Mouse (Mus musculus) frontal cortex, postnatal 10 days (tissue): ENCODE results near the gene Ndufa8.

Experiments
- DNase-seq, 2 experiments: peaks; one replicate each; pipeline ENCODE4 v3.0.0; 2022; ENCODE audit warnings: low spot score in 2 of 2, mixed read lengths in 1 of 2

Ndufa8 gene

DNA sequence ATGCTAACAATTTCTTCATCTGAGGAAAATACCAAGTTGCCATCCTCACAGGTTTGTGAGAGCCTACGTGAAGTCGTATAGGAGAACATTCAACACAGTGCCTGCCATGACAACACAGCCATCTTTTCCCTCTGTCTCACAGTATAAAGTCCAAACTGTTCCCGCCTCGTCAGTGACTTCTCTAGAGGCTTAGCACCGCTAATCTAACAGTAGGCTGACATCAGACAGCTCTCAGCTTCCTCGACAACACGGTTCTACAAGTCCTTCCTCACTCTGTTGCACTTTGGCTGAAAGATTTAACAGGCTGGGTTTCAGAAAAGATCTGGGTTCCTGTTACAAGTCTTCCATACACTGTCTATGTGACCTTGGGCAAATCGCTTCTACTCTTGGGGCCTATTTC lies 1.0 kb downstream of the Ndufa8 start:
- no peak for DNase-seq

DNA sequence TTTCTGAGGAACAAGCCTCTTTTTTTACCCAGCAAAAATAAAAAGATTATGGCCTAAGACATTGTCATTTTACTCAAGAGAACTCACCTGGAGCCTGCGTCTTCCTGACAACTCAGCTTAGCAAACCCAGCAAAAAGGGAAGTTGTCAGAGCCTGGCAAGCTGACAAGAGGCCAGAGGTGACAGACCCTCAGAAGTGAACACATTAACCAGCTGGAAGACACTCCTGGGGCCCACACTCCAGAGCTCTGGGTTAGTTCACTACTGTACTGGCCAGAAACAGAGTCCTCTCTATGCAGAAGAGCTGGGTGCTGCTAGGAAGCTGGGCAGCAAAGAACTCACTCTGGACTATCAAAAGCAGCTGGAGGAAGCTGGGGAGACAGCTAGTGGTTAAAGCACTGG lies 8.3 kb downstream of the Ndufa8 start:
- DNase-seq: no peak

DNA sequence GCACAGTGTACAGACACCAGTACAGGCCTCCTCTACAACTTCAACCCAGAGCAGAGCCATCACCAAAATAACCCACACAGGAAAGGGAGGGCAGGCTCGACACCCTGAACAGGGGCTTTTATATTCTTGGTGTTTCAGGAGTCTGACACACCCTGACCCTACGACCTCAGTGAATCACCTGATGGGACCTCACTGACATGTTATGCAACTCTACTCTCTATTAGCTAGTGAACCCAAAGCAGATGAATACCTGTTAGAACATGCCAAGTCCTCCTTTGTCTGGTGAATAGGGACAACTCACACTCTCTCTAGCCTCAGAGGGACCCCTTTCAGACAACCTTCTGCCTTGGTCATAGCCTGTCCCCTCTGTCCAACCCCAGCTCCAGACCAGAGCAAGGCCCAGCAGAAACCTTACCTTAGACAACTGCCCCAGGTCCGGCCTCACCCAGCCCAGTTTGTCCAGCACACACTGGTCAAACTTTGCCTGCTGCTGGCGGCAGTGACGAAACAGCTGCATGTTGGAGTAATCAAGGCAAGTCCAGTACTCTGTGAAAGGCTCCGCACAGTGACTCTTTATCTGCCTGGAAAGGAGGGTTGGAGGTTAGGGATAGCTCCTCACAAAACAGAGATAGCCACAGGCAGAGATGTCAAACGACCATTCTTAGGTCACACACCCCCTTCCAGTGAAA lies 9.8 kb downstream of the Ndufa8 start:
- no peak for DNase-seq

DNA sequence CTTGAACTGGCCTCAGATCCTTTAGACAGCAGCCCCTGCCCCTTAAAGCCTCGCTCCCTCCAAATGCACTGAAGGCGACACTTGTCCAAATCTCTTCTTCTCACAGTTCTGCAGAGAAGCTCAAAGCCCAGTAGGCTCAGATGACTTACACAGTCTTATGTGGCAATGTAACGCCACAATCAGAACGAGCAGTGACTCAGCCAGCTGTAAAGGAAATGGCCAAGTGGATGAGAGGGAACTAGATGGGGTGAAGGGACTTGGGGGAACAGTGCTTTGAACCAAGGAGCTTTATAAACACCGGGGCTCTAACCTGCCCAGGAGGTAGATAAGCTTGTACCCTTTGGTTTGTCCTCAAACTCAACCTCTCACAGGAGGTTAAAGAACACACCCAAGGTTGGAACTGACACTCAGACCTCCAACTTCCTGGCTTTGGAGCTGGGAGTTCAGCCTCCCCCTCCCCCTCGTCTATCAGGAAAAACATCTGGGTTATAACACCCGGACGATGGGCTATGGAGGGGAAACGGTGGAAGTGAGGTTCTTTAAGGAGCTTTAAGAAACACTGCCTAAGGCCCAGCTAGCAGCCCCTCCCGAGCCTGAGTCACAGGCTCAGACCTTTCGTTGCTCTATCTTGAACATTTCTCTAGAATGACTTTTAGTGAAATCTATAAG lies 13.7 kb downstream of the Ndufa8 start:
- DNase-seq: no peak

DNA sequence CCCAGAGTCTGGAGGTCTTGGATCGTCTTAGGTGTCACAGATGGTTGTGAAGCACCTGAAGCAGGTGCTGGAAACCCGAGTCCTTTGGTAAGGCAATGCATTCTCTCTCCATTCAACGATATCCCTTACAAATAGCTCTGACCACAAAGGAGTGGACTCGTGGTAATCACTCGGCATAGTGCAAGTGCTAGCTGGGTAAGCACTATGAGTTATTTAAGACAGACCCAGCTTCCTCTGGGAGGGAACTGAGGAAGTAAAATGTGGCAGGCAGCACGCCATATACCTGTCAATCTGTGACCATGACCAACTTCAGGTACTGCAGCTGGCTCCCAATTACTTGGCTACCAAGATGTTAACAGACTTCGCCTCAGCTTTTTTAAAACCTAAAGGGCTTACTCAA lies 14.3 kb downstream of the Ndufa8 start:
- DNase-seq: no peak

DNA sequence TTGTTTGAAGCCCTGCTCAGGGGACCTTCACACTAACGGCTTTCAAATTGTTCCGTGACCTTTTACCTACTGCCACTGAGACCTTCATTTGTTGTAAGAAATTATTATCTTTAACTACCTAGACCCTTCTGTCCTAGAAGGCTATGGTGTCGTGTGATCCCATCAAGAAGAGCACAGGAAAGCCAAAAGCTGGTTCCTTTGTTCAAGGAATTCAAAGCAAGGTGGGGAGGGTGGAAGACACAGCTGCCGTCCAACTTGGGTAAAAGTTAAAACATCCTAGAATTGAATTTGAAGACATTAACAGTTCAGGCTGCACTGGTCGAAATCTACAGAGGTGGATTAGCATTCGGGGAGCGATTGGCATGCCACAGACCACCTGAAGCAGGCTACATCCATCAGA lies 15.2 kb downstream of the Ndufa8 start:
- no peak for DNase-seq

DNA sequence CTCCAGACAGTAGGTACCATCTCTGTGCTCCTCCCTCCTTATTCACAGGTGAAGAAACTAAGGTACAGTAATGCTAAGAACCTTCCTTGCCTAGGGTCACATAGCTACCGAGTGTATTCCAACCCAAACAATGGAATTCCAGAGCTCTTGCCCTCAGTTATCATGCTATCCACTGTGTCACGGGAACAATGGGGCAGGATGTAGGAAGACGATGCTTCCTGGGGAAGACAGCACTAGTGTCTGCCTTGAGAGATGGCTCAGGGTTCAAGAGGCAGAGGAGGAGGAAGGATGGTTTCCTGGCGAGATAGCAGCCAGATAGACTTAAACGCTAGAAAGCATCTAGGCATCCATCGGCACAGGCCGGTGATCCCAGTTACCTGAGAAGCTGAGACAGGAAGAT lies 16.3 kb downstream of the Ndufa8 start:
- no peak for DNase-seq

DNA sequence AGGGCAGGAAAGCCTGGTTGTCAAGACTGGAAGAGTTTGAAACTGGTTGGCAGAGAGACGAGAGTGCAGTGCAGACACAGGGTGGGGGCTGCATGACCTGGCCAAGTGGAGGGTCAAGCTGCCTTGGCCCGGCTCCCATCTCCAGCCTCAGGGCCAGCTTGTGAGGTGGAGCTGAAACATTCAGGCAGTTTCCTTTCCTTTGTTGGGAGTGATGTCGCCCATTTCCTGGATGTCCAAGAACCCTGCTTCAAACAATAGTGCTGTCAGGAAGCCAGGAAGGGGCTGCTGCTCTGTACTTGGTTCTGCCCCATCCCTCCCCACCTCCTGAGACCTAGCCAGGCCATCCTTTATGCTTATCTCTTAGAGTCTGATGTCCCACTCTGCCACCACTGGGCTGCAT lies 25.9 kb downstream of the Ndufa8 start:
- DNase-seq: no peak

DNA sequence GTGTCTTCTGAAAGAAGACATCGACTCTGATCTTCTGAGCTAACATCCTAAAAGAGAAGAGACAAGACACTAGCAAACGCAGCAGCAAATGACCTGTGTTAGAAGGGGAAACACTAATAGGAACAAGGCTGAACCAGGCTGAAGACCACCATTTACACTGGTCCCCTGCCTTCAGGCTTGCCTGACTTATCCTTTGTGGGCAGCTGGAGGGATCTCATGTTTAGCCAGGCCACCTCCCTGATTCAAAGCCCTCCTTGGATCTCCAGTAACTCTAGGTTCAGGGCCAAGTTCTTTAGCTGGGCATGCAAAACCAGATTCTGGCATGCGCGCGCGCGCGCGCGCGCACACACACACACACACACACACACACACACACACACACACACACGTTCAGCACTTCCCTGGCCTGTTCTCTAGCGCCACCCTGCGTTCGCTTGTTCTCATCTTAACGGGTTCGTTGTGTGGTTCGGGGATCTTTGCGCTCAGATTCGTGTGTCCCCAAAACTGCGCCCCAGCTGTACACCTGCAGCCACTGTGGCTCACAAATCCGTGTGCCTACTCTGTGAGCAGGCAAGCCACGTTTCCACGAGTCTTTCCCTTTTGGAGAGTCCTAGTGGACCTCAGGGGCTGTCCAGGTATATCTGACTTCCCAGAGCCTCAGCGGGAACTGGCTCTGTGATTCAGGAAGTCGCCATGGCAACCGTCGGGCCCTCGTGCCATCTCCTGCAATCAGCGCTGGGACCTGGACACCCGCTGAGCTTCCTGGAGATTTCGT lies 27.6 kb downstream of the Ndufa8 start:
- DNase-seq: peak; percentile 65 to 84

DNA sequence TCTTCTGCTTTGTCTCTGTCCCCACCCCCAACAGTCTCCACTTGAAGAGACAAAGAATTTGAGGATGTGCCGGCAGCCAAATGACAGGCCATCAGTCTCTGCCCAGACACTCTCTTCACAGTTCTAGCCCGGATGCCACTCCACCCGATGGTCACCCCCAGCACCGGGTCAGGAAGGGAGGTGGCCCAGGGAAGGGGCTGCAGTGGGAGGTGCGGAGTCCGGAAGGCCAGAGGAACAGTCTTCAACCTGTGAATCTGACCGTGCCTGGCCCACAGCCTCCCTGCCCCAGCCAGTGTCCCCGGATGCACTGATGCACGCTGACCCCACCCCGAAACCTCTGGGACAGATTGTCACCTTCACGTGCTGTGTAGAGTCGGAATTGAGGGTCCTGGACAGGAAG lies 36.2 kb downstream of the Ndufa8 start:
- DNase-seq: no peak

DNA sequence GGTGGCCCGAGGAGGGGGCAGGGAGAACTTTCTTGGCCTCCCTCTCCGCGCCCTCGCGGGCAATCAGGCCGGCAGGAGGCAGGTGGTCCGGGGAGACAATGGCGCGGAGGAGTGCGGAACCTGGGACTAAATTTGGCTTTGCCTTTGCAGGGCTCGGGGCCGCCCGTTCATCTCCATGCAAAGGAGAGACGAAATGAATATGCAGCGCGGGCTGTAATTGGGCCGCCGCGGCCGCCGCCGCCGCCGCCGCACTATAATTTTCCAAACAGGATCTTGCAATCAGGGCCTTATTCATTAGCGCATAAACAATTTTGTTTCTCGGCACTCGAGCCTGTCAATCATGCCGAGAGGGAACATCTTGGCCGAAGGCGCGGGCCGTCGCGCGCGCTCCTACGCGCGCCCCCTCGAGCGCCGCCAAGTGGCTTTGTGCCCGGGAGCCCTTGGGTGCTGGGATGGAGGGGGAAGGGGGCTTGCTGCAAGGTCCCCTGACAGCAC lies 37.8 kb downstream of the Ndufa8 start:
- peak in 1 of 2 experiments; percentile 39 for DNase-seq

DNA sequence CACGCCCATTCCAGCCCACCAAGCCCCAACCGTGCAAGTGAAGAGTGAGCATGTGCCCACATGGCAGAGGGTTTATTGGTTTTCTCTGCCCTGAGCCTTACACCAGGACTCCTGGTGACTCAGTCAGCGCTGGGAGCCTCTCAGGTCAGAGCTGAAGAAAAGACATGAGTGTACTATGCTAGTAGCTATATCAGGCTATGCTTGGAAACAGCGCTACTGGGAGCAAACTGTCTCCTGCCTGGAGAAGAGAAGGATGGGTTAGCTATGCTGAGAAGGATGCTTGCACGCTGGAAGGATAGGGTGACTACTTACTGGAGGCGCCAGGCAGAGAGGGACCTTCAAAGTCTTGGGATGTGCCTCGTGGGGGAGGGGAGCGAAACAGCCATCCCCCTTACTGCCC lies 38.6 kb downstream of the Ndufa8 start:
- no peak for DNase-seq

DNA sequence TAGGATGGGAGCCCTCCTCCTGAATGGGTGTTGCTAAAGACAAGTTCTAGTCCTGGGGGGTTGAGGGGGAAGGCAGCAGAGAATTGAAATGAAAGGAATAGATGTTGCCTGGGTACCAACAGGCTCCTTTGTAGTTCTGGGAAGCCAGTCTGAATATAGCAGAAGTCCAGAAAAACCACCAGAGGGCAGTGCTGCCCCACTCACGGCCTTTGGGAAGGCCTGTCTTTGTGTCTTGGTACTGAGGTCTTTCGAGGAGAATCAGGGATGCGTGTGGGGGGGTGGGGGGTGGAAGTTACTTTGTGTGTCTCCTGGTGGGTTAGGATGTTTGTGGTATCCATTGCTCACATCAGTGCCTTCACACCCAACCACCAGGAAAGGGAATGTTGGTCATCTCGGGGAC lies 39.8 kb downstream of the Ndufa8 start:
- DNase-seq: peak in 1 of 2 experiments; percentile 70

DNA sequence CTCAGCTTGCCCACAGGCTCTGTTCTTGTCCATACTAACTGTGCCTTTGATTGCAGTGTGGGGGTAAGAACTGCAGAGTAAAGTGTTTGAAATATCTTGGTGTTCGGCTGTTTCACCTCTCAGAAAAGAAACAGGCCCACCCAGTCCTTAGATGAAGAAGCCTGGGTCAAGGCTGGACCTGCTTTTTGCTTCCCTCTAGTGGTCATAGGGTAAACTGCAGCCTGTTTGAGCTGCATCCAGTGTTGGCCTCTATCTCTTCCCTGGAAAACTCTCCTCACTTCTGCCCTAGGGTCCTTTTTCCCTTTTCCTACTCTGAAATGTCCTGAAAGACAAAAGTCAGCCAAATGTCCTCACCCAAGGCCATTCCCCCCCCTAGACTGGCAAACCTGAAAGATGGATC lies 41.1 kb downstream of the Ndufa8 start:
- DNase-seq: no peak

DNA sequence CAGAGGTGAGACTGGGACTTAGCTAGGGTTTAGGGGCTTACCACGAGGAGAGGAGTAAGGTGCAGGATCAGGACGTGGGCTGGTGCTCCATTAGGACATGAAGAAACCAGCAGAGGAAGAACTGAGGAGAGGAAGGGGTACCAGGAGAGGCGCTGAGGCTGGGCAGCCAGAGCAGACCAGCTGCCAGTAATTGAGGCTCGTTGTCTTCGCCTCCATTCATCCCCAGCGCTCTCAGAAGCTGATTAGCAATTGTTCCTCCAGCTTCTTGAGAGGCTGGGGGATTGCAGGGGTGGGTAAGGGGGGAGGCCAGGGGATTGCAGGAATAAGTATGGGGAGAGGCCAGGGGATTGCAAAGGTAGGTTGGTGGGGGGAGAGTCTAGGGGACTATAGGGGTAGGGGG lies 47.0 kb downstream of the Ndufa8 start:
- no peak for DNase-seq

DNA sequence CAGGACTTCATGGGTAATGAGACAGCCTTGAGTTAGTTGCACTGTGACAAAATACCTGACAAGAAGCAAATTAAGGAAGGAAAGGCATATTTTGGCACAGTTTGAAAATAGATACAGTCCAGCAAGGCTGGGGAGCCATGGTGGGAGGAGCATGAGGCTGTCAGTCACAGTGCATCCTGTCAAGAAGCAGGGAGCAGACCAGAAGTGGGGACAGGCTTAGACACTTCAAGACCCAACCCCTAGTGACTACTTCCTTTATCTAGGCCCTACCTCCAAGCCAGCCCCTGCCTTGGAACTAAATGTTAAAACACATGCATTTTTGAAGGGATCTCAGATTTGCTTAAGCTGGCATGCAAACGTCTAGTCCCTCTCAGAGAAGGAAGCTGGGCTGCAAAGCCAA lies 48.8 kb downstream of the Ndufa8 start:
- no peak for DNase-seq

DNA sequence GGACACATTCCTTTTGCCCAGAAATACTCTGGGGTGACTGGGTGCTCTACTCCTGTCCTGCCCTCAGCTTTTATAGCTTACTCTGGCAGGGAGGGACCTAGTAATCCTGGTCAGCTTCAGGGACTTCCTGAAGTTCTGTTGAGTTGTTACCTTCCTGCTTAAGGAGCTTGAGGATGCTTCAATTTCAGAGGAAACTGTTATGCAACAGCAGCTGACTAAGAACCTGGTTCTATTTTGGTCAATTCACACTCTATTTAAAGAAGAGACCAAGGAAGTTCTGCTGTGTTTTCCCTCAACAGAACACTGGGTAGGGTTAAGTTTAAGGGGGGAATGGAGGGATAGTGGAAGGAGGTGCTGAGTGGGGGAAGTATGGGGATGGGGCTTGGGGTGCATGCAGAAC lies 50.0 kb downstream of the Ndufa8 start:
- no peak for DNase-seq

DNA sequence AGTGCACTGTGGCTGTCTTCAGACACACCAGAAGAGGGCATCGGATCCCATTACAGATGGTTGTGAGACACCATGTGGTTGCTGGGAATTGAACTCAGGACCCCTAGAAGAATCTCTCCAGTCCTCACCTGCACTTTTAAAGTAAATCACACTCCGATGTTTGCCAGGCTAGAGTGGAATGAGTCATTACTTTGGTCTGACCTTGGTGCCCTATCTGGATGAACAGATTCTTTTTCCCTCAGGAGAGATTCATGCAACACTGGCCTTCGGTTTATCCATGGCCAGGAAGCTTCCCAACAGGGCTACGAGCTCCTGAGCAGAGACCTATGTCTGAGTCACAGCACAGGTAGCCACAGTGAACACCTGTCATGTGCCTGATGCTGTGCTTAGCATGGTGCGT lies 50.8 kb downstream of the Ndufa8 start:
- DNase-seq: no peak

DNA sequence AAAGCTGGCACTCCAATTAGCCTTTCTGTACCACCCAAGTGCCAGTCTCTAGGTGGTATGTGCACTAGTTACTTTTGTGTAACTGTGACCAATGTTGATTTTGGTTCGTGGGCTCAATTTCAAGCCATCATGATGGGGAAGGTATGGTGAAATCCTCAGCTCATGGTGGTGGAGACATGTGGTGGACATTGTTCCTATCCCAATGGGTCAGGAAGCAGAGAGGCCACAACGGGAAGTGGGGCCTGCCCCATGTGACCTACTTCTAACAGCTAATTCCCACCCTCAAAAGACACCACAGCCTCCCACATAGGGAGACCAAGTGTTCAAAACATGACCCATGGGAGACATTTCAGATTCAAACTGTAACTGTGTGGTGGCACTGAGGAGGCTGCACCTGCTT lies 52.5 kb downstream of the Ndufa8 start:
- no peak for DNase-seq

DNA sequence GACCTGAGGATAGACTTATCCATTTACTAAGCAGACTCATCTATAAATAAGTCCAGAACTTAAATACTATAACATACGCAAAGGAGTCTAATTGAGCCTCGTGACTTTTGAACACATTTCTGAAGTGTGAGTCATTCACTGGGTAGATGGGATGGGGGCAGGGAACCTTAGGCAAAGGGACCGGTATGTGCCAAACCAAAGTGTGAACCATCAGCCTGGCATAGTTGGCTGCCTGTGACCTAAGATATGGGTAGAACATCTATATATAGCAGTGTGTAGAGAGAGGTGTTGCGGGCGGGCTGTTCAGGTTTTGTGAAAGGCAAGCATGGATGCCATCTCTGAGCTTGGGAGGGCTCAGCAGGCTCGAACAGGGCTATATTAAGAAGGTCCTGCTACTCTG lies 54.9 kb downstream of the Ndufa8 start:
- no peak for DNase-seq

DNA sequence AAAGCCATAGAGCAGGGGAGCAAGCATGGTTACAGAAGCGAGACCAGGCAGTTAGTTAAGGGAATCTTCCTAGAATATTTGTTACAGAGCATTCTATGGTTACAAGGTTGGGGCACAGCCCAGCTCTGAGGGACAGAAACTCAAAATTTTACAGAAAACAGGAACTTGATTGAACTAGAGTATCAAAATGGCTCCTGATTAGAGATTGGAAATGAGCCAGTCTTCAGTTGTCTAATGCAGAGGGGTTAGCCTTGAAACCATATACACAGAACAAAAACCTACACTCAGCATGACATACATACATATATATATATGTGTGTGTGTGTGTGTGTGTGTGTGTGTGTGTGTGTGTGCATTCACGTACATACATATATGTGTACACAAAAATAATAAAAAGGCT lies 55.7 kb downstream of the Ndufa8 start:
- no peak for DNase-seq

DNA sequence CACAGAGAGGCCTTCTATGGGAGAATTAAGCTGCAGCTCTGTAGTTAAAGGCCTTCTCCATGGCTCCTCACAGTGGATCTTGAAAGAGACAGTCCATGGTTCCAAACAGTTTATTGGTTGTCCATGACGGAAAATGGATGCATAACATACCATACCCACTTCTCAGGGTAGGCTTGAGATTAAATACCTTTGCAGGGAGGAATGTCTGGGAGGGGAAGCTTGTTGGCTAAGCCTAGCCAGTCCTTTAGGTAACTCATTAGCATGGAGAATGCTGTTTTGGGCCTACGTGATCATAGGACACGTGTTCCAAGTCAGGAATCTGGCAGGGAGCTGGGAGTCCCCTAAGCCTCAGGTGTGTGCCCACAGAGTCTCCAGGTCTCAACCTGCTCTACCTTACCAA lies 56.9 kb downstream of the Ndufa8 start:
- DNase-seq: no peak
